Mouse (Mus musculus): ENCODE data around the gene Ift52.

DNA sequence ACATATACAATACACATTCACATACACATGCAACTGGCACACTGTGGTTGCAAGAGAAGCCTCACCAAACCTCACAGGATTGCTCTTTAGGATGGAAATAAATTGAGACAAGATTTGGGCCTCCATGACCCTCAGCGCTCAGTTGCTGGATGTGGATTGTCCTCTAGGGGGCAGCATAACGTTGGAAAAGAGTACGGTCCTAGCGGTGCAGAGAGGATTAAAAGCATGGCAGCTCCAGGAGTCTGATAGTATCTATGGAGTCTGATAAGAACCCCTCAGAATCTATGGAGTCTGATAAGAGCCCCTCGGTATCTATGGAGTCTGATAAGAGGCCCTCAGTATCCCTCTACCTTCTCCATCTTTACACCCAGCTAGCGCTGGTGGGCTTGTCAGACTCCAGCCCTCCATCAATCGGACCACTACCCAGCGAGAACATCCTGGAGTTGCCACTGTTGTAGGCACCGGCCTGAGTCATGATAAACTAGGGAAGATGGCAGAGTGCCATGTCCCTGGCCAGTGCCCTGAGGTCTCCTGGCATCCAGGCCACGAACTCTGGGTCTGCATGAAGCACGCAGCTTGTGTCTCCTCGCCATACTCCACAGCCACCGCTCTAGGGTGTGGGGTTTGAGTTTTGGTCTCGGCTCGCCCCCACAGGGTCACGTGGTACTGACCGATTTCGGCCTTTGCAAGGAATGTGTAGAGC, 18.5 kb upstream of the Ift52 start:
- TF ChIP-seq MYOG (IDR thresholded peaks at IDR 0.05; ENCODE audit: control insufficient read depth in 1 of 3, insufficient read depth in 1 of 3, insufficient read length in 2 of 3, low read depth in 2 of 3) (no peak), POLR2A (IDR thresholded peaks at IDR 0.05; ENCODE audit: insufficient read length, low read depth) (no peak)
